Mouse (Mus musculus) stomach, postnatal 0 days (tissue): ENCODE results near the gene Rad51b.

Experiments used
- CTCF ChIP-seq: IDR thresholded peaks from 2 replicates; pipeline ENCODE4 v1.5.1; 2016; ENCODE audit warnings: antibody characterized with exemption, low read depth, mild to moderate bottlenecking, moderate library complexity
- EP300 ChIP-seq: optimal IDR thresholded peaks from 2 replicates; pipeline ENCODE3; 2016; ENCODE audit warnings: antibody characterized with exemption

DNA sequence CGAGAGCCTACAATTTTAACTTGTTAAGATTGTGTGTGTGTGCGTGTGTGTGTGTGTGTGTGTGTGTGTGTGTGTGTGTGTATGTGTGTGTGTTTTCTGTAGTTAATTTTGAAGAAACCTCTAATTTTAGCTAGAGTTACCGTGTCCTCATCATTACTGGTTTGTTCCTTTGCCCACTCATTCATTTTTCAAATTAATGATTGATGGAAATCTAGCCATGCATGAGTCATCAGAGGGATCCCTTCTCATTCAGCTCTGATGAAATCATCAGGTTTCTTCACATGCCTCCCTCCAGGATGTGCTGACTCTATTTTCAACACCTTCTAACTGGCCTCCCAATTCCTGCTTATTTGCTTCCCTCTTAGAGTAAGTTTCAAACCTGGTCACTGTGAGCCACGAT, 263.8 kb downstream of the Rad51b start:
- TF ChIP-seq CTCF (no peak), EP300 (no peak)
